Mouse (Mus musculus) neural tube, embryonic 13.5 days (tissue): Measurements from ENCODE around the gene Cep89. TPM values are rescaled to one million over a fixed set of nuclear protein-coding genes. Genes with fewer than 3 reads are reported as not detected.

Experiments used
- ATAC-seq: fragments of 200-750 bp; cut with Nextera tagmentation; 2 replicates; pipeline ENCODE4 v1.8.0; 2017; ENCODE audit warnings: low read depth, mild to moderate bottlenecking, moderate TSS enrichment, moderate library complexity
- H3K27ac ChIP-seq: fragments of 300-500 bp; sonication (generic); replicated peaks from 2 replicates; pipeline ENCODE4 v1.5.1; 2015; ENCODE audit warnings: moderate library complexity, mild to moderate bottlenecking, inconsistent platforms
- H3K27me3 ChIP-seq: fragments of 300-500 bp; sonication (generic); 2 replicates; pipeline ENCODE4 v1.6.1; 2015; ENCODE audit warnings: mild to moderate bottlenecking, inconsistent platforms
- H3K36me3 ChIP-seq: fragments of 300-500 bp; sonication (generic); 2 replicates; pipeline ENCODE4 v1.6.1; 2015; ENCODE audit warnings: mild to moderate bottlenecking, inconsistent platforms
- H3K4me1 ChIP-seq: fragments of 300-500 bp; sonication (generic); replicated peaks from 2 replicates; pipeline ENCODE4 v1.6.1; 2015; ENCODE audit warnings: inconsistent platforms
- H3K4me2 ChIP-seq: fragments of 300-500 bp; sonication (generic); 2 replicates; pipeline ENCODE4 v1.6.1; 2015; ENCODE audit warnings: inconsistent platforms, mild to moderate bottlenecking, moderate library complexity
- H3K4me3 ChIP-seq: fragments of 300-500 bp; sonication (generic); 2 replicates; pipeline ENCODE4 v1.5.1; 2015; ENCODE audit warnings: mild to moderate bottlenecking, inconsistent platforms
- H3K9ac ChIP-seq: fragments of 300-500 bp; sonication (generic); 2 replicates; pipeline ENCODE4 v1.6.1; 2015; ENCODE audit warnings: moderate library complexity, mild to moderate bottlenecking, inconsistent platforms
- H3K9me3 ChIP-seq: fragments of 300-500 bp; sonication (generic); 2 replicates; pipeline ENCODE4 v1.6.1; 2016; ENCODE audit warnings: inconsistent platforms
- WGBS: fragments of 180-500 bp; shearing (Covaris S2); methylation state at CpG from one replicate; pipeline ENCODE4 v1.1.7; 2015; 5-methylcytosine and 5-hydroxymethylcytosine counted together
- polyA plus RNA-seq: library from polyadenylated mRNA; unstranded; fragments of >200 nt; fragmentation: Nextera tagmentation; extraction: Ambion mirVana; gene quantifications from 2 replicates; pipeline ENCODE4 v1.2.1, GENCODE M21; 2015

The Cep89 gene
- polyA plus RNA-seq, 1 experiment from 2014 or later: 27.0 TPM

- 83% methylated on average over 4 of the region's 4 CpGs for WGBS
- Histone ChIP-seq H3K27ac (no peak overlapping the region), H3K9ac (no peak overlapping the region), H3K4me2 (no peak overlapping the region), H3K9me3 (no peaks in the 10 kb centered on the region), H3K4me3 (no peak overlapping the region), H3K36me3 (no peaks in the 10 kb centered on the region), H3K4me1 (no peaks in the 10 kb centered on the region), H3K27me3 (no peaks in the 10 kb centered on the region)
- no peak for ATAC-seq
Observed at GRCm38 (mm10) chr7:35456091-35456814, 59.4 kb downstream of the Cep89 start.

- no peak overlapping the region for H3K4me2 ChIP-seq
- WGBS: 88% methylated on average over 4 of the region's 4 CpGs
- H3K27ac ChIP-seq: no peak overlapping the region
- no peaks in the 10 kb centered on the region for H3K27me3 ChIP-seq
- no peaks in the 10 kb centered on the region for H3K36me3 ChIP-seq
- H3K4me3 ChIP-seq: no peak overlapping the region
- no peak for ATAC-seq
- H3K9ac ChIP-seq: no peak overlapping the region
- no peaks in the 10 kb centered on the region for H3K9me3 ChIP-seq
- no peaks in the 10 kb centered on the region for H3K4me1 ChIP-seq
Observed at GRCm38 (mm10) chr7:35460971-35461370, 64.1 kb downstream of the Cep89 start.

GRCm38 (mm10) chr7:35465027-35465426, 68.2 kb downstream of the Cep89 start:
- H3K4me2 ChIP-seq: no peak overlapping the region

GRCm38 (mm10) chr7:35467856-35468255, 71.0 kb downstream of the Cep89 start:
- Histone ChIP-seq H3K36me3 (no peaks in the 10 kb centered on the region), H3K4me2 (no peak overlapping the region), H3K9me3 (no peaks in the 10 kb centered on the region), H3K27me3 (no peaks in the 10 kb centered on the region), H3K27ac (no peak overlapping the region), H3K4me3 (no peak overlapping the region), H3K4me1 (no peaks in the 10 kb centered on the region), H3K9ac (no peak overlapping the region)
- 50% methylated on average over 2 of the region's 2 CpGs for WGBS
- ATAC-seq: no peak

More at GRCm38 (mm10) chr7:35465027-35465426, 68.2 kb downstream of the Cep89 start:
- H3K9ac ChIP-seq: no peak overlapping the region
- no peak overlapping the region for H3K27ac ChIP-seq
- H3K4me1 ChIP-seq: no peaks in the 10 kb centered on the region
- ATAC-seq: no peak
- H3K9me3 ChIP-seq: no peaks in the 10 kb centered on the region
- H3K27me3 ChIP-seq: no peaks in the 10 kb centered on the region
- H3K36me3 ChIP-seq: no peaks in the 10 kb centered on the region
- WGBS: 93% methylated on average over 5 of the region's 5 CpGs
- no peak overlapping the region for H3K4me3 ChIP-seq

GRCm38 (mm10) chr7:35470794-35471193, 74.0 kb downstream of the Cep89 start:
- Histone ChIP-seq H3K27ac (no peak overlapping the region), H3K4me1 (peaks cover 4% of the 10 kb centered on the region; the same call in 1 of the 2 replicates), H3K36me3 (no peaks in the 10 kb centered on the region), H3K27me3 (no peaks in the 10 kb centered on the region), H3K4me2 (no peak overlapping the region), H3K9me3 (no peaks in the 10 kb centered on the region), H3K9ac (no peak overlapping the region), H3K4me3 (no peak overlapping the region)
- ATAC-seq: no peak
- WGBS: 54% methylated on average over 4 of the region's 4 CpGs

- Histone ChIP-seq H3K4me1 (peaks cover 4% of the 10 kb centered on the region; the same call in 1 of the 2 replicates), H3K27me3 (no peaks in the 10 kb centered on the region), H3K36me3 (no peaks in the 10 kb centered on the region), H3K4me2 (no peak overlapping the region), H3K4me3 (no peak overlapping the region), H3K9ac (no peak overlapping the region), H3K9me3 (no peaks in the 10 kb centered on the region), H3K27ac (no peak overlapping the region)
- ATAC-seq: no peak
- WGBS: 84% methylated on average over 2 of the region's 2 CpGs
Observed at GRCm38 (mm10) chr7:35476457-35476856, 79.6 kb downstream of the Cep89 start.

- Histone ChIP-seq H3K9me3 (no peaks in the 10 kb centered on the region), H3K4me3 (no peak overlapping the region), H3K27me3 (no peaks in the 10 kb centered on the region), H3K27ac (no peak overlapping the region), H3K9ac (no peak overlapping the region), H3K4me1 (no peaks in the 10 kb centered on the region), H3K4me2 (no peak overlapping the region), H3K36me3 (no peaks in the 10 kb centered on the region)
- no peak for ATAC-seq
- WGBS: 86% methylated on average over 2 of the region's 2 CpGs
Observed at GRCm38 (mm10) chr7:35485126-35485525, 88.3 kb downstream of the Cep89 start.

GRCm38 (mm10) chr7:35486553-35486952, 89.7 kb downstream of the Cep89 start:
- H3K4me2 ChIP-seq: no peak overlapping the region
- no peaks in the 10 kb centered on the region for H3K36me3 ChIP-seq
- ATAC-seq: no peak
- 90% methylated on average over 8 of the region's 8 CpGs for WGBS
- no peak overlapping the region for H3K27ac ChIP-seq
- no peaks in the 10 kb centered on the region for H3K4me1 ChIP-seq
- H3K27me3 ChIP-seq: no peaks in the 10 kb centered on the region
- no peak overlapping the region for H3K4me3 ChIP-seq
- no peak overlapping the region for H3K9ac ChIP-seq
- H3K9me3 ChIP-seq: no peaks in the 10 kb centered on the region

Other genes starting within 250 kb of the Cep89 start
- 6.2 and 7.5 TPM in 2 replicates for gene Slc7a10, start 210.7 kb upstream of the Cep89 start, polyA plus RNA-seq
- 20.8 and 21.7 TPM in 2 replicates for gene Lrp3, start 181.5 kb upstream of the Cep89 start, polyA plus RNA-seq
- 19.3 and 23.0 TPM in 2 replicates for gene Gpatch1, start 78.6 kb upstream of the Cep89 start, polyA plus RNA-seq
- gene Rhpn2, start 62.9 kb upstream of the Cep89 start, polyA plus RNA-seq: 4.6 and 5.0 TPM in 2 replicates
- gene Faap24, start 199 bp upstream of the Cep89 start, polyA plus RNA-seq: 19.2 and 20.7 TPM in 2 replicates
- gene Slc7a9, start 51.8 kb downstream of the Cep89 start, polyA plus RNA-seq: 0.18 TPM in 1 of 2 replicates, not detected in the other
- gene Tdrd12, start 140.7 kb downstream of the Cep89 start, polyA plus RNA-seq: 0.59 and 0.92 TPM in 2 replicates
- 81.4 and 86.7 TPM in 2 replicates for gene Nudt19, start 159.3 kb downstream of the Cep89 start, polyA plus RNA-seq
- 0.11 TPM in 2 replicates for gene Rgs9bp, start 188.5 kb downstream of the Cep89 start, polyA plus RNA-seq
- gene Ankrd27, start 189.2 kb downstream of the Cep89 start, polyA plus RNA-seq: 16.4 and 21.9 TPM in 2 replicates